9 mouse cellular contexts compared by ENCODE assay signal in genomic region chr6:117526161-117526935, GRCm38 (mm10).
DNase-seq lines count a peak whose midpoint lies in the region; ATAC-seq and TF ChIP-seq lines count a peak whose summit lies in the region.
"Had no signal": no experiment of that assay in that cellular context is flagged by ENCODE, and none has a peak within 500 bp of the region (broad histone marks: within the 10 kb centered on the region; RNA-seq: fewer than 3 reads in every experiment).

No protein-coding gene starts in this region.

- no peaks in the 10 kb centered on the region for H3K9me3 ChIP-seq in kidney, embryonic 16.5 days (ENCODE audit: low read length)
- H3K9me3 ChIP-seq in hindbrain, embryonic 14.5 days (ENCODE audit: control insufficient read depth, low read length), result no peaks in the 10 kb centered on the region

- no peaks in the 10 kb centered on the region for H3K36me3 ChIP-seq in kidney, embryonic 16.5 days (ENCODE audit: insufficient read depth, low read length)
- no peaks in the 10 kb centered on the region for H3K36me3 ChIP-seq in hindbrain, embryonic 14.5 days (replicated peaks; ENCODE audit: control insufficient read depth, insufficient read depth)

- no peak overlapping the region for H3K27ac ChIP-seq in kidney, embryonic 16.5 days (ENCODE audit: low read length)
- no peak overlapping the region for H3K27ac ChIP-seq in hindbrain, embryonic 14.5 days

- peak; percentile 70 for ATAC-seq in kidney, embryonic 16.5 days (ENCODE audit: low FRiP score, low TSS enrichment)
- ATAC-seq in hindbrain, embryonic 14.5 days (ENCODE audit: low FRiP score), result no peak

- peaks cover 9% of the 10 kb centered on the region for H3K4me1 ChIP-seq in kidney, embryonic 16.5 days (ENCODE audit: insufficient read depth, low read length)
- no peaks in the 10 kb centered on the region for H3K4me1 ChIP-seq in hindbrain, embryonic 14.5 days (replicated peaks; ENCODE audit: control insufficient read depth, insufficient read depth, low read length)

- no peak overlapping the region for H3K4me2 ChIP-seq in kidney, embryonic 16.5 days (replicated peaks; ENCODE audit: low read depth, low read length)
- H3K4me2 ChIP-seq in hindbrain, embryonic 14.5 days (replicated peaks), result peak overlapping the region; percentile 12; the same call in 1 of the 2 replicates

- H3K4me3 ChIP-seq in kidney, embryonic 16.5 days (ENCODE audit: low read length), result no peak overlapping the region
- H3K4me3 ChIP-seq in hindbrain, embryonic 14.5 days (replicated peaks; ENCODE audit: low read length), result no peak overlapping the region

- TF ChIP-seq CTCF in brain, embryonic 14.5 days (IDR thresholded peaks at IDR 0.05; ENCODE audit: borderline replicate concordance, extremely low read depth, insufficient read depth, insufficient read length), result no peak

- no peak for TF ChIP-seq POLR2A in brain, embryonic 14.5 days (IDR thresholded peaks at IDR 0.05; ENCODE audit: borderline replicate concordance, extremely low read depth, insufficient read depth, insufficient read length, poor library complexity, severe bottlenecking)

- 37% methylated on average over 22 of the region's 22 CpGs for WGBS in kidney, embryonic 16.5 days
- WGBS in hindbrain, embryonic 14.5 days, result 64% methylated on average over 22 of the region's 22 CpGs

- H3K27me3 ChIP-seq in kidney, embryonic 16.5 days (ENCODE audit: insufficient read depth, low read length), result no peaks in the 10 kb centered on the region
- no peaks in the 10 kb centered on the region for H3K27me3 ChIP-seq in hindbrain, embryonic 14.5 days (ENCODE audit: control insufficient read depth, insufficient read depth, low read length)

- no peak for DNase-seq in kidney, adult 18-20 months
- DNase-seq in brain, embryonic 14.5 days (ENCODE audit: low read depth), result peak; percentile 21
- peak; percentile 42 for DNase-seq in embryo, embryonic 11.5 days (ENCODE audit: low read depth, low spot score)
- DNase-seq in hindbrain, embryonic 14.5 days (ENCODE audit: low spot score), result no peak
- DNase-seq in spleen, adult 12 weeks (ENCODE audit: low spot score), result no peak
- DNase-seq in left cerebral cortex, adult 8-10 months (ENCODE audit: low spot score in 2 of 2), result no peak
- DNase-seq in urinary bladder, adult 18-20 months (ENCODE audit: low spot score in 2 of 2), result no peak
- DNase-seq: gastrocnemius, postnatal 36 days had no signal

- H3K9ac ChIP-seq in kidney, embryonic 16.5 days (replicated peaks; ENCODE audit: low read length), result no peak overlapping the region
- H3K9ac ChIP-seq in hindbrain, embryonic 14.5 days, result no peak overlapping the region

Comparison
In these comparisons a context has a peak if more than half of its experiments do, and no peak if none do; other contexts are left out.
1. DNase-seq: peak in brain, embryonic 14.5 days (single experiment) and embryo, embryonic 11.5 days (single experiment); none in kidney, adult 18-20 months (single experiment), hindbrain, embryonic 14.5 days (single experiment), spleen, adult 12 weeks (single experiment), left cerebral cortex, adult 8-10 months (0 of 2) and urinary bladder, adult 18-20 months (0 of 2).